Mouse (Mus musculus) hematopoietic multipotent progenitor cell, adult 10-12 weeks (in vitro differentiated cells): ENCODE results near the gene Thra. TPM values are rescaled to one million over a fixed set of nuclear protein-coding genes. Genes with fewer than 3 reads are reported as not detected.

Source experiments
- polyA plus RNA-seq: library from polyadenylated mRNA; stranded (reverse); fragments of >175 nt; gene quantifications from 2 replicates; pipeline ENCODE4 v1.2.3, GENCODE M21; 2012; ENCODE audit warnings: low replicate concordance

The Thra gene
- 14.2 and 27.2 TPM in 2 replicates for polyA plus RNA-seq

GRCm38 (mm10) chr11:98740393-98741050 lies at the start of gene Thra:
Gene Thra, plus strand, starts transcription at chr11:98740638.

GRCm38 (mm10) chr11:98701213-98701670 lies 39.2 kb upstream of the Thra start, which contains the start of gene Csf3:
Gene Csf3, plus strand, starts transcription at chr11:98701263.

GRCm38 (mm10) chr11:98729119-98729588 lies 11.3 kb upstream of the Thra start, which contains the start of gene Med24:
Gene Med24, minus strand, starts transcription at chr11:98729435.

GRCm38 (mm10) chr11:98774582-98775347 lies 34.3 kb downstream of the Thra start, which contains the start of gene Nr1d1:
Gene Nr1d1, minus strand, starts transcription at chr11:98775333.

GRCm38 (mm10) chr11:98795015-98795713 lies 54.7 kb downstream of the Thra start, which contains the start of gene Msl1:
Gene Msl1, plus strand, starts transcription at chr11:98795516.

GRCm38 (mm10) chr11:98804605-98805004 lies 64.2 kb downstream of the Thra start, which contains the start of gene Casc3:
Gene Casc3, plus strand, starts transcription at chr11:98804905.

Other genes starting within 250 kb of the Thra start
- 71.3 and 78.4 TPM in 2 replicates for gene Ikzf3, start 194.6 kb upstream of the Thra start, polyA plus RNA-seq
- 0.86 and 2.4 TPM in 2 replicates for gene Zpbp2, start 189.5 kb upstream of the Thra start, polyA plus RNA-seq
- gene Ormdl3, start 153.3 kb upstream of the Thra start, polyA plus RNA-seq = 33.4 and 47.2 TPM in 2 replicates
- gene Lrrc3c, start 142.3 kb upstream of the Thra start, polyA plus RNA-seq = not detected in 2 replicates
- gene Gm12355, start 115.0 kb upstream of the Thra start, polyA plus RNA-seq = not detected in 2 replicates
- gene Gsdma3, start 114.3 kb upstream of the Thra start, polyA plus RNA-seq = not detected in 2 replicates
- not detected in 2 replicates for gene Gsdma2, start 93.9 kb upstream of the Thra start, polyA plus RNA-seq
- 0.04 TPM in 1 of 2 replicates, not detected in the other for gene Gsdma, start 76.3 kb upstream of the Thra start, polyA plus RNA-seq
- gene Psmd3, start 58.1 kb upstream of the Thra start, polyA plus RNA-seq = 81.9 and 109 TPM in 2 replicates
- gene Csf3, start 39.4 kb upstream of the Thra start, polyA plus RNA-seq = 0.15 TPM in 1 of 2 replicates, not detected in the other
- 71.6 and 109 TPM in 2 replicates for gene Med24, start 11.2 kb upstream of the Thra start, polyA plus RNA-seq
- 4.5 and 4.7 TPM in 2 replicates for gene Nr1d1, start 34.7 kb downstream of the Thra start, polyA plus RNA-seq
- 57.1 and 163 TPM in 2 replicates for gene Msl1, start 54.9 kb downstream of the Thra start, polyA plus RNA-seq
- gene Casc3, start 64.3 kb downstream of the Thra start, polyA plus RNA-seq = 42.9 and 45.2 TPM in 2 replicates
- gene Rapgefl1, start 96.1 kb downstream of the Thra start, polyA plus RNA-seq = 1.3 and 3.6 TPM in 2 replicates
- 50.0 and 56.4 TPM in 2 replicates for gene Wipf2, start 123.0 kb downstream of the Thra start, polyA plus RNA-seq
- 0.40 and 0.89 TPM in 2 replicates for gene Cdc6, start 167.2 kb downstream of the Thra start, polyA plus RNA-seq
- gene Rara, start 187.2 kb downstream of the Thra start, polyA plus RNA-seq = 162 and 425 TPM in 2 replicates
- 0.40 TPM in 1 of 2 replicates, not detected in the other for gene Gjd3, start 242.4 kb downstream of the Thra start, polyA plus RNA-seq